Mouse (Mus musculus) kidney, embryonic 14.5 days (tissue): ENCODE results near the gene Klre1. TPM values are rescaled to one million over a fixed set of nuclear protein-coding genes. Genes with fewer than 3 reads are reported as not detected.
"Not testable (repeated sequence)": the region's sequence is repeated elsewhere in the genome, so short reads cannot be mapped to it uniquely, and the experiment has no call there.

Source experiments
- ATAC-seq: fragments of 200-750 bp; cut with Nextera tagmentation; 2 replicates; pipeline ENCODE4 v1.8.0; 2017; ENCODE audit warnings: moderate number of reproducible peaks, mild to moderate bottlenecking, moderate TSS enrichment, moderate library complexity; ENCODE audit not compliant: low FRiP score, low TSS enrichment
- H3K27ac ChIP-seq: fragments of 300-500 bp; sonication (generic); 2 replicates; pipeline ENCODE4 v1.5.1; 2014; ENCODE audit warnings: low read depth, mild to moderate bottlenecking, low read length, moderate library complexity, mixed read lengths
- H3K27me3 ChIP-seq: fragments of 300-500 bp; sonication (generic); 2 replicates; pipeline ENCODE4 v1.6.1; 2014; ENCODE audit warnings: mild to moderate bottlenecking, low read length; ENCODE audit not compliant: control insufficient read depth, insufficient read depth
- H3K36me3 ChIP-seq: fragments of 300-500 bp; sonication (generic); 2 replicates; pipeline ENCODE4 v1.6.1; 2014; ENCODE audit warnings: low read length, mixed read lengths; ENCODE audit not compliant: control insufficient read depth, insufficient read depth
- H3K4me1 ChIP-seq: fragments of 300-500 bp; sonication (generic); 2 replicates; pipeline ENCODE4 v1.6.1; 2014; ENCODE audit warnings: low read length, mixed read lengths; ENCODE audit not compliant: control insufficient read depth, insufficient read depth
- H3K4me2 ChIP-seq: fragments of 300-500 bp; sonication (generic); replicated peaks from 2 replicates; pipeline ENCODE4 v1.6.1; 2014; ENCODE audit warnings: low read depth, mild to moderate bottlenecking, low read length
- H3K4me3 ChIP-seq: fragments of 300-500 bp; sonication (generic); 2 replicates; pipeline ENCODE4 v1.5.1; 2014; ENCODE audit warnings: mild to moderate bottlenecking, low read length
- H3K9ac ChIP-seq: fragments of 300-500 bp; sonication (generic); 2 replicates; pipeline ENCODE4 v1.6.1; 2014; ENCODE audit warnings: low read depth, mild to moderate bottlenecking, low read length, moderate library complexity
- H3K9me3 ChIP-seq: fragments of 300-500 bp; sonication (generic); 2 replicates; pipeline ENCODE4 v1.6.1; 2016; ENCODE audit warnings: low read length; ENCODE audit not compliant: control insufficient read depth
- WGBS: fragments of 180-500 bp; shearing (Covaris S2); extraction: QIAGEN DNeasy Blood & Tissue Kit; methylation state at CpG from one replicate; pipeline ENCODE4 v1.1.7; 2014; 5-methylcytosine and 5-hydroxymethylcytosine counted together
- polyA plus RNA-seq: library from polyadenylated mRNA; unstranded; fragments of >200 nt; fragmentation: Nextera tagmentation; extraction: Ambion mirVana; gene quantifications from 2 replicates; pipeline ENCODE4 v1.2.1, GENCODE M21; 2014

Gene Klre1
- polyA plus RNA-seq, 1 experiment from 2014 or later = not detected

GRCm38 (mm10) chr6:129631046-129631445, 53.3 kb downstream of the Klre1 start:
- not testable (repeated sequence) for H3K9ac ChIP-seq, H3K4me3 ChIP-seq, H3K4me2 ChIP-seq, H3K4me1 ChIP-seq, H3K9me3 ChIP-seq, H3K27ac ChIP-seq, ATAC-seq, H3K36me3 ChIP-seq, H3K27me3 ChIP-seq
- 82% methylated on average over 2 of the region's 2 CpGs for WGBS

Other genes with a start within 250 kb of the Klre1 start
- not detected in 2 replicates for gene 4922502D21Rik, start 246.1 kb upstream of the Klre1 start, polyA plus RNA-seq
- 0.50 and 0.85 TPM in 2 replicates for gene Clec12a, start 235.2 kb upstream of the Klre1 start, polyA plus RNA-seq
- not detected in 2 replicates for gene Clec12b, start 192.0 kb upstream of the Klre1 start, polyA plus RNA-seq
- 2.5 and 4.7 TPM in 2 replicates for gene Clec1b, start 180.6 kb upstream of the Klre1 start, polyA plus RNA-seq
- gene Clec9a, start 169.0 kb upstream of the Klre1 start, polyA plus RNA-seq = 0.41 and 0.45 TPM in 2 replicates
- 5.8 and 6.2 TPM in 2 replicates for gene Clec1a, start 125.9 kb upstream of the Klre1 start, polyA plus RNA-seq
- gene Olr1, start 70.7 kb upstream of the Klre1 start, polyA plus RNA-seq = not detected in 2 replicates
- 24.0 and 38.3 TPM in 2 replicates for gene Tmem52b, start 65.3 kb upstream of the Klre1 start, polyA plus RNA-seq
- gene Gabarapl1, start 44.7 kb upstream of the Klre1 start, polyA plus RNA-seq = 16.7 and 22.4 TPM in 2 replicates
- gene Klrd1, start 13.9 kb downstream of the Klre1 start, polyA plus RNA-seq = not detected in 2 replicates
- not detected in 2 replicates for gene Klrk1, start 46.0 kb downstream of the Klre1 start, polyA plus RNA-seq
- gene Klrc3, start 65.4 kb downstream of the Klre1 start, polyA plus RNA-seq = not detected in 2 replicates
- not detected in 2 replicates for gene Klrc2, start 82.8 kb downstream of the Klre1 start, polyA plus RNA-seq
- not detected in 2 replicates for gene Klrc1, start 101.1 kb downstream of the Klre1 start, polyA plus RNA-seq
- 0.71 TPM in 1 of 2 replicates, not detected in the other for gene Klri1, start 139.2 kb downstream of the Klre1 start, polyA plus RNA-seq
- gene Klri2, start 162.6 kb downstream of the Klre1 start, polyA plus RNA-seq = not detected in 2 replicates
- gene Gm156, start 206.4 kb downstream of the Klre1 start, polyA plus RNA-seq = not detected in 2 replicates